Comparison of ENCODE assay signal across 19 mouse cellular contexts in the genomic region with DNA sequence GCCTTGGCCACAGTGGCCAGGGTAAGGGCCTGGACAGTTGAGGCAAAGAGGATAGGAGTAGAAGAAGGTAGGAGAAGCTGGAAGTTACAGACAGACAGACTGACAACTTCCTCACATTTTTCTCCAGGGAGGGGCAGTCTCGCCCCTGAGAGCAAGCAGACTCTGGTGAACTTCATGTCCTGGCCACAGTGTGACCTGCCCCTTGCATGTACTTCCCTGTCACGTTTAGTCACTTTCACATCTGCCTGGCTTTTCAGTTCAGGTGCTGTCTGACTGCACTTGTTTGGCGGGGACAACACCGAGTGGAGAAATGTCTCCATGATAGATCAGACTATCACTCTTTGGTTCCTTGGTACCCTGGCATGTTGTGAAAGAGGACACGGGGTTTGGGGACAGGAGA. TPM values are rescaled to one million over a fixed set of nuclear protein-coding genes. Genes with fewer than 3 reads are reported as not detected.
A peak's percentile ranks its signal among the peaks of the same experiment; 100 is the strongest.
DNase-seq lines count a peak whose midpoint lies in the region; ATAC-seq and TF ChIP-seq lines count a peak whose summit lies in the region.
"Had no signal": no experiment of that assay in that cellular context is flagged by ENCODE, and none has a peak within 500 bp of the region (broad histone marks: within the 10 kb centered on the region; RNA-seq: fewer than 3 reads in every experiment).

No protein-coding gene starts in this region.

- H3K4me3 ChIP-seq in intestine, embryonic 16.5 days (ENCODE audit: low read length), result no peak overlapping the region
- H3K4me3 ChIP-seq in intestine, postnatal 0 days (ENCODE audit: low read depth, low read length), result no peak overlapping the region
- H3K4me3 ChIP-seq: heart, embryonic 15.5 days had no signal

- WGBS in intestine, embryonic 16.5 days, result 69% methylated on average over 5 of the region's 5 CpGs
- WGBS in intestine, postnatal 0 days, result 57% methylated on average over 5 of the region's 5 CpGs

- no peaks in the 10 kb centered on the region for H3K36me3 ChIP-seq in intestine, embryonic 16.5 days (ENCODE audit: control insufficient read depth, insufficient read depth, low read length)
- H3K36me3 ChIP-seq in intestine, postnatal 0 days (ENCODE audit: control insufficient read depth, insufficient read depth), result no peaks in the 10 kb centered on the region
- H3K36me3 ChIP-seq: heart, embryonic 15.5 days had no signal

- peaks cover 5% of the 10 kb centered on the region for H3K4me1 ChIP-seq in intestine, embryonic 16.5 days (ENCODE audit: control insufficient read depth, insufficient read depth, low read length)
- H3K4me1 ChIP-seq in intestine, postnatal 0 days (replicated peaks; ENCODE audit: control insufficient read depth, insufficient read depth, low read length), result 0 out of 2 replicates have a peak, but pooled peaks cover 6% of the 10 kb centered on the region

- H3K9ac ChIP-seq in intestine, embryonic 16.5 days (ENCODE audit: low read depth, low read length), result no peak overlapping the region
- H3K9ac ChIP-seq in intestine, postnatal 0 days (ENCODE audit: low read depth, low read length), result no peak overlapping the region
- H3K9ac ChIP-seq: heart, embryonic 15.5 days; hindbrain, embryonic 14.5 days had no signal

- no peaks in the 10 kb centered on the region for H3K9me3 ChIP-seq in intestine, embryonic 16.5 days (ENCODE audit: control insufficient read depth, low read length)
- no peaks in the 10 kb centered on the region for H3K9me3 ChIP-seq in intestine, postnatal 0 days (ENCODE audit: control insufficient read depth)
- H3K9me3 ChIP-seq: heart, embryonic 15.5 days had no signal

- peak; percentile 26 for DNase-seq in lung, postnatal 25 days (ENCODE audit: low spot score)
- DNase-seq in lung, postnatal 10 days, result no peak
- no peak for DNase-seq in thymus, adult 18-20 months
- DNase-seq in frontal cortex, postnatal 25 days (ENCODE audit: low spot score in 2 of 2), result no peak
- DNase-seq: cerebellum, adult 8-10 months; lung, adult 2 months; midbrain, embryonic 14.5 days; right cerebral cortex, postnatal 4 days had no signal

- no peak overlapping the region for H3K27ac ChIP-seq in intestine, embryonic 16.5 days (ENCODE audit: low read length)
- H3K27ac ChIP-seq in intestine, postnatal 0 days (ENCODE audit: low read depth, low read length), result no peak overlapping the region
- H3K27ac ChIP-seq: heart, embryonic 15.5 days; hindbrain, embryonic 14.5 days had no signal

- ATAC-seq in intestine, embryonic 16.5 days, result 0 out of 2 replicates have a peak, but pooled peaks have one; percentile 24
- no peak for ATAC-seq in intestine, postnatal 0 days
- ATAC-seq in common myeloid progenitor, adult 5-6 weeks (replicated peaks; ENCODE audit: low read depth, poor library complexity, severe bottlenecking), result peak; percentile 56
- ATAC-seq in neutrophil, adult 5-6 weeks (ENCODE audit: extremely low read depth, insufficient number of reproducible peaks, low FRiP score, poor library complexity, severe bottlenecking), result 0 out of 2 replicates have a peak, but pooled peaks have one; percentile 6

- H3K27me3 ChIP-seq in intestine, embryonic 16.5 days (replicated peaks; ENCODE audit: control insufficient read depth, insufficient read depth, low read length), result no peaks in the 10 kb centered on the region
- H3K27me3 ChIP-seq in intestine, postnatal 0 days (replicated peaks; ENCODE audit: control insufficient read depth, insufficient read depth, low read length), result no peaks in the 10 kb centered on the region

- no peak for TF ChIP-seq CTCF in intestine, postnatal 0 days (IDR thresholded peaks at IDR 0.05; ENCODE audit: low read depth)

- H3K4me2 ChIP-seq in intestine, embryonic 16.5 days (ENCODE audit: low read depth, low read length), result no peak overlapping the region
- H3K4me2 ChIP-seq in intestine, postnatal 0 days (replicated peaks; ENCODE audit: low read depth), result no peak overlapping the region
- H3K4me2 ChIP-seq: heart, embryonic 15.5 days; hindbrain, embryonic 14.5 days had no signal

RNA-seq across cellular contexts. Expression of a gene that starts 36.9 kb away (rescaled TPM):
- polyA plus RNA-seq in intestine, embryonic 16.5 days (2015; fragmentation: Nextera tagmentation; extraction: Ambion mirVana), result 3.0 and 3.7 TPM in 2 replicates
- polyA plus RNA-seq in intestine, postnatal 0 days (2015; fragmentation: Nextera tagmentation; extraction: Ambion mirVana), result 2.2 and 3.2 TPM in 2 replicates
- total RNA-seq in common myeloid progenitor, adult 5-6 weeks (2017), result 0.09 and 0.53 TPM in 2 replicates
- total RNA-seq in neutrophil, adult 5-6 weeks (2017), result not detected in 2 replicates
- total RNA-seq: MEL had no signal

RNA-seq across cellular contexts. Expression of a gene that starts 47.3 kb away (rescaled TPM):
- 1.0 and 1.1 TPM in 2 replicates for polyA plus RNA-seq in intestine, embryonic 16.5 days (2015; fragmentation: Nextera tagmentation; extraction: Ambion mirVana)
- 1.4 and 1.9 TPM in 2 replicates for polyA plus RNA-seq in intestine, postnatal 0 days (2015; fragmentation: Nextera tagmentation; extraction: Ambion mirVana)
- total RNA-seq in common myeloid progenitor, adult 5-6 weeks (2017), result 0.34 TPM in 1 of 2 replicates, not detected in the other
- total RNA-seq in neutrophil, adult 5-6 weeks (2017), result not detected in 2 replicates
- total RNA-seq: MEL had no signal

RNA-seq across cellular contexts. Expression of a gene that starts 55.9 kb away (rescaled TPM):
- polyA plus RNA-seq in intestine, embryonic 16.5 days (2015; fragmentation: Nextera tagmentation; extraction: Ambion mirVana), result not detected in 2 replicates
- not detected in 2 replicates for polyA plus RNA-seq in intestine, postnatal 0 days (2015; fragmentation: Nextera tagmentation; extraction: Ambion mirVana)
- not detected in 2 replicates for total RNA-seq in common myeloid progenitor, adult 5-6 weeks (2017)
- total RNA-seq in neutrophil, adult 5-6 weeks (2017), result not detected in 2 replicates
- total RNA-seq: adrenal gland, postnatal 4 days; layer of hippocampus, adult 18-20 months; MEL had no signal
- polyA plus RNA-seq: heart, embryonic 15.5 days; hindbrain, embryonic 14.5 days; limb, embryonic 11.5 days; lung, adult 2 months; midbrain, embryonic 14.5 days; neural tube, embryonic 11.5 days had no signal
